ENCODE assay signal across 16 mouse cellular contexts in genomic region chr4:81177443-81178041, GRCm38 (mm10).
DNase-seq lines count a peak whose midpoint lies in the region; ATAC-seq and TF ChIP-seq lines count a peak whose summit lies in the region.
"Had no signal": no experiment of that assay in that cellular context is flagged by ENCODE, and none has a peak within 500 bp of the region (broad histone marks: within the 10 kb centered on the region; RNA-seq: fewer than 3 reads in every experiment).

No protein-coding gene starts in this region.

- DNase-seq in heart, adult 18-20 months: peak; percentile 11 to 29
- no peak for DNase-seq in heart, embryonic 10.5 days (ENCODE audit: low spot score)
- peak; percentile 41 for DNase-seq in kidney, postnatal 0 days (ENCODE audit: low spot score)
- DNase-seq in lung, postnatal 4 days: peak; percentile 23 to 36
- no peak for DNase-seq in spleen, postnatal 14 days (ENCODE audit: low spot score in 2 of 2)
- no peak for DNase-seq in left cerebral cortex, postnatal 25 days (ENCODE audit: low spot score in 2 of 2)
- no peak for DNase-seq in midbrain, embryonic 14.5 days
- DNase-seq: B cell, adult 2 months; cerebellum, adult 2 months had no signal

- no peaks in the 10 kb centered on the region for H3K27me3 ChIP-seq in heart, embryonic 10.5 days (ENCODE audit: insufficient read depth, poor library complexity, severe bottlenecking)
- no peaks in the 10 kb centered on the region for H3K27me3 ChIP-seq in heart, embryonic 15.5 days
- H3K27me3 ChIP-seq in kidney, postnatal 0 days (ENCODE audit: insufficient read depth, low read length): no peaks in the 10 kb centered on the region
- no peaks in the 10 kb centered on the region for H3K27me3 ChIP-seq in midbrain, embryonic 14.5 days (ENCODE audit: control insufficient read depth, insufficient read depth, low read length)
- H3K27me3 ChIP-seq: embryonic facial prominence, embryonic 12.5 days; forebrain, embryonic 13.5 days; liver, embryonic 12.5 days; midbrain, embryonic 12.5 days had no signal

- H3K9me3 ChIP-seq in heart, embryonic 10.5 days: no peaks in the 10 kb centered on the region
- no peaks in the 10 kb centered on the region for H3K9me3 ChIP-seq in heart, embryonic 15.5 days (replicated peaks)
- no peaks in the 10 kb centered on the region for H3K9me3 ChIP-seq in kidney, postnatal 0 days (replicated peaks; ENCODE audit: low read length)
- no peaks in the 10 kb centered on the region for H3K9me3 ChIP-seq in midbrain, embryonic 14.5 days (ENCODE audit: control insufficient read depth, low read length)
- H3K9me3 ChIP-seq: embryonic facial prominence, embryonic 12.5 days; forebrain, embryonic 13.5 days; liver, embryonic 12.5 days; midbrain, embryonic 12.5 days had no signal

- intact Hi-C loops in left cerebral cortex, postnatal 25 days (cut with DNase I): loop anchor here (1.0 to 10.0 kb wide), 6 partner anchors 75 to 1755 kb away; no protein-coding TSS in a partner anchor

- H3K27ac ChIP-seq in heart, embryonic 10.5 days: no peak overlapping the region
- H3K27ac ChIP-seq in heart, embryonic 15.5 days: 0 out of 2 replicates have a peak overlapping the region, but pooled peaks have one; percentile 40
- H3K27ac ChIP-seq in kidney, postnatal 0 days: peak overlapping the region; percentile 47; the same call in 1 of the 2 replicates
- H3K27ac ChIP-seq in midbrain, embryonic 14.5 days (replicated peaks; ENCODE audit: low read depth, low read length): no peak overlapping the region
- H3K27ac ChIP-seq: embryonic facial prominence, embryonic 12.5 days; forebrain, embryonic 13.5 days; left cerebral cortex, adult 2 months; liver, embryonic 12.5 days; midbrain, embryonic 12.5 days had no signal

- peaks cover 10% of the 10 kb centered on the region for H3K4me1 ChIP-seq in heart, embryonic 10.5 days
- peaks cover 8% of the 10 kb centered on the region for H3K4me1 ChIP-seq in heart, embryonic 15.5 days (replicated peaks)
- 0 out of 2 replicates have a peak, but pooled peaks cover 3% of the 10 kb centered on the region for H3K4me1 ChIP-seq in kidney, postnatal 0 days (replicated peaks; ENCODE audit: insufficient read depth, low read length)
- H3K4me1 ChIP-seq in midbrain, embryonic 14.5 days (ENCODE audit: control insufficient read depth, insufficient read depth, low read length): 0 out of 2 replicates have a peak, but pooled peaks cover 7% of the 10 kb centered on the region
- H3K4me1 ChIP-seq: embryonic facial prominence, embryonic 12.5 days; liver, embryonic 12.5 days had no signal

- no peaks in the 10 kb centered on the region for H3K36me3 ChIP-seq in heart, embryonic 10.5 days
- no peaks in the 10 kb centered on the region for H3K36me3 ChIP-seq in heart, embryonic 15.5 days
- no peaks in the 10 kb centered on the region for H3K36me3 ChIP-seq in kidney, postnatal 0 days (ENCODE audit: insufficient read depth, low read length)
- no peaks in the 10 kb centered on the region for H3K36me3 ChIP-seq in midbrain, embryonic 14.5 days (ENCODE audit: control insufficient read depth, insufficient read depth, low read length)
- H3K36me3 ChIP-seq: embryonic facial prominence, embryonic 12.5 days; liver, embryonic 12.5 days; midbrain, embryonic 12.5 days had no signal

- WGBS in heart, embryonic 10.5 days: 68% methylated on average over 11 of the region's 11 CpGs
- 53% methylated on average over 11 of the region's 11 CpGs for WGBS in heart, embryonic 15.5 days
- 38% methylated on average over 11 of the region's 11 CpGs for WGBS in kidney, postnatal 0 days
- WGBS in midbrain, embryonic 14.5 days: 74% methylated on average over 11 of the region's 11 CpGs

- no peak for TF ChIP-seq CTCF in kidney, postnatal 0 days (IDR thresholded peaks at IDR 0.05; ENCODE audit: low read depth)

- no peak overlapping the region for H3K4me3 ChIP-seq in heart, embryonic 10.5 days
- H3K4me3 ChIP-seq in heart, embryonic 15.5 days: no peak overlapping the region
- no peak overlapping the region for H3K4me3 ChIP-seq in kidney, postnatal 0 days (replicated peaks; ENCODE audit: low read depth, low read length)
- no peak overlapping the region for H3K4me3 ChIP-seq in midbrain, embryonic 14.5 days (replicated peaks; ENCODE audit: low read depth, low read length)
- H3K4me3 ChIP-seq: embryonic facial prominence, embryonic 12.5 days; forebrain, embryonic 13.5 days; left cerebral cortex, adult 2 months; liver, embryonic 12.5 days; midbrain, embryonic 12.5 days had no signal

- H3K4me2 ChIP-seq in heart, embryonic 15.5 days: no peak overlapping the region
- no peak overlapping the region for H3K4me2 ChIP-seq in kidney, postnatal 0 days (ENCODE audit: low read length)
- H3K4me2 ChIP-seq in midbrain, embryonic 14.5 days (ENCODE audit: low read length): no peak overlapping the region
- H3K4me2 ChIP-seq: embryonic facial prominence, embryonic 12.5 days; forebrain, embryonic 13.5 days; liver, embryonic 12.5 days; midbrain, embryonic 12.5 days had no signal

- ATAC-seq in heart, embryonic 15.5 days (replicated peaks; ENCODE audit: insufficient number of reproducible peaks, insufficient read depth, low FRiP score, low read depth): no peak
- no peak for ATAC-seq in kidney, postnatal 0 days (replicated peaks; ENCODE audit: low FRiP score, low read depth)
- ATAC-seq in midbrain, embryonic 14.5 days (ENCODE audit: low FRiP score, low TSS enrichment): no peak
- ATAC-seq: inflammation-experienced regulatory T-cells, adult 6 months; liver, embryonic 12.5 days had no signal

- no peak overlapping the region for H3K9ac ChIP-seq in heart, embryonic 15.5 days
- H3K9ac ChIP-seq in kidney, postnatal 0 days (ENCODE audit: low read depth, low read length): no peak overlapping the region
- no peak overlapping the region for H3K9ac ChIP-seq in midbrain, embryonic 14.5 days (replicated peaks; ENCODE audit: low read length)
- H3K9ac ChIP-seq: embryonic facial prominence, embryonic 12.5 days; forebrain, embryonic 13.5 days; liver, embryonic 12.5 days; midbrain, embryonic 12.5 days had no signal

Comparison
In these comparisons a context has a peak if more than half of its experiments do, and no peak if none do; other contexts are left out.
1. DNase-seq: peak in heart, adult 18-20 months (2 of 2), kidney, postnatal 0 days (single experiment) and lung, postnatal 4 days (2 of 2); none in heart, embryonic 10.5 days (single experiment), spleen, postnatal 14 days (0 of 2), left cerebral cortex, postnatal 25 days (0 of 2) and midbrain, embryonic 14.5 days (single experiment).
2. H3K27ac ChIP-seq: peak in heart, embryonic 15.5 days (single experiment) and kidney, postnatal 0 days (single experiment); none in heart, embryonic 10.5 days (single experiment) and midbrain, embryonic 14.5 days (single experiment).